9 mouse cellular contexts compared by ENCODE assay signal in the genomic region with DNA sequence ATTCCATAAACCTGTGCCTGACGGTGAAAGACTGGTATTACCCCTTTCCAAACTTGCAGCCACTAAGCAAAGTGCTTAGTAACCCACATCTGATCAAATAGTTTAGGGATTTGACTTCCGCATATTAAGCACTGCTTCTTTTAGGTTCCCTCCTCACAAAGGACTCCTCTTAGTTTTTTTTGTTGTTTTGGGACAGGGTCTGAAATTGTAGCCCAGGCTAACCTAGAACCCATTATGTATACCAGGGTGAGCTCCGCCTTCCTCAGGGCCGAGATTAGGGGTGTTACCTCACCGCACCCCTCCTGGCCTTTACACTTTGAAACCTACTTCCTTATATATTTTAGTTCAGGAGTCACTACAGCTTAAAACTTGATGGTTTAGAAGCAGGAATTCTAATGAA. TPM values are rescaled to one million over a fixed set of nuclear protein-coding genes. Genes with fewer than 3 reads are reported as not detected.
DNase-seq lines count a peak whose midpoint lies in the region; ATAC-seq and TF ChIP-seq lines count a peak whose summit lies in the region.
"Had no signal": no experiment of that assay in that cellular context is flagged by ENCODE, and none has a peak within 500 bp of the region (broad histone marks: within the 10 kb centered on the region; RNA-seq: fewer than 3 reads in every experiment).

No protein-coding gene starts in this region.

- 39% methylated on average over 5 of the region's 5 CpGs for WGBS in heart, embryonic 12.5 days
- 41% methylated on average over 5 of the region's 5 CpGs for WGBS in hindbrain, embryonic 15.5 days
- 39% methylated on average over 5 of the region's 5 CpGs for WGBS in midbrain, embryonic 13.5 days

- no peak for ATAC-seq in heart, embryonic 12.5 days (ENCODE audit: insufficient number of reproducible peaks, low FRiP score)
- no peak for ATAC-seq in G1E (ENCODE audit: extremely low read depth, insufficient number of reproducible peaks, low FRiP score, poor library complexity, severe bottlenecking)
- ATAC-seq in hindbrain, embryonic 15.5 days (ENCODE audit: low FRiP score, low read depth) = no peak
- ATAC-seq in midbrain, embryonic 13.5 days = no peak
- no peak for ATAC-seq in granulocyte monocyte progenitor cell, adult 5-6 weeks (replicated peaks; ENCODE audit: poor library complexity, severe bottlenecking)

- no peaks in the 10 kb centered on the region for H3K27me3 ChIP-seq in heart, embryonic 12.5 days (replicated peaks)
- H3K27me3 ChIP-seq in G1E (ENCODE audit: insufficient read depth, low read length) = no peaks in the 10 kb centered on the region
- no peaks in the 10 kb centered on the region for H3K27me3 ChIP-seq in hindbrain, embryonic 15.5 days
- no peaks in the 10 kb centered on the region for H3K27me3 ChIP-seq in midbrain, embryonic 13.5 days

- peak overlapping the region; percentile 59 for H3K4me3 ChIP-seq in heart, embryonic 12.5 days
- peak overlapping the region; percentile 73; the same call in 1 of the 2 replicates for H3K4me3 ChIP-seq in G1E (ENCODE audit: low read depth, low read length)
- peak overlapping the region; percentile 44 for H3K4me3 ChIP-seq in hindbrain, embryonic 15.5 days
- H3K4me3 ChIP-seq in midbrain, embryonic 13.5 days (replicated peaks) = peak overlapping the region; percentile 45

- H3K9me3 ChIP-seq in heart, embryonic 12.5 days (replicated peaks) = no peaks in the 10 kb centered on the region
- H3K9me3 ChIP-seq in G1E (replicated peaks) = no peaks in the 10 kb centered on the region
- no peaks in the 10 kb centered on the region for H3K9me3 ChIP-seq in hindbrain, embryonic 15.5 days
- H3K9me3 ChIP-seq in midbrain, embryonic 13.5 days = no peaks in the 10 kb centered on the region

- no peak for DNase-seq in heart, adult 18-20 months
- no peak for DNase-seq in G1E (ENCODE audit: low spot score)
- DNase-seq in thymus, postnatal 10 days (ENCODE audit: low spot score in 2 of 2) = no peak
- DNase-seq in c-Kit-positive CD71-positive TER-119-positive erythroid progenitor cells, embryonic 14.5 days (ENCODE audit: low spot score) = no peak
- DNase-seq: left cerebral cortex, postnatal 4 days had no signal

- H3K27ac ChIP-seq in heart, embryonic 12.5 days (ENCODE audit: poor library complexity, severe bottlenecking) = no peak overlapping the region
- no peak overlapping the region for H3K27ac ChIP-seq in hindbrain, embryonic 15.5 days (replicated peaks)
- H3K27ac ChIP-seq in midbrain, embryonic 13.5 days = no peak overlapping the region

- no peak overlapping the region; the same call in 1 of the 2 replicates for H3K9ac ChIP-seq in heart, embryonic 12.5 days
- H3K9ac ChIP-seq in hindbrain, embryonic 15.5 days = 0 out of 2 replicates have a peak overlapping the region, but pooled peaks have one; percentile 45
- peak overlapping the region; percentile 61; the same call in 1 of the 2 replicates for H3K9ac ChIP-seq in midbrain, embryonic 13.5 days (replicated peaks)

- H3K4me1 ChIP-seq in heart, embryonic 12.5 days (replicated peaks) = peaks cover 45% of the 10 kb centered on the region
- peaks cover 85% of the 10 kb centered on the region for H3K4me1 ChIP-seq in G1E (ENCODE audit: insufficient read depth, low read depth, low read length)
- peaks cover 51% of the 10 kb centered on the region for H3K4me1 ChIP-seq in hindbrain, embryonic 15.5 days (replicated peaks)
- H3K4me1 ChIP-seq in midbrain, embryonic 13.5 days (replicated peaks) = peaks cover 61% of the 10 kb centered on the region

- no peak for TF ChIP-seq CTCF in G1E (IDR thresholded peaks at IDR 0.05; ENCODE audit: low read depth, low read length)

- H3K36me3 ChIP-seq in heart, embryonic 12.5 days = no peaks in the 10 kb centered on the region
- H3K36me3 ChIP-seq in G1E (replicated peaks) = peaks cover 9% of the 10 kb centered on the region
- no peaks in the 10 kb centered on the region for H3K36me3 ChIP-seq in hindbrain, embryonic 15.5 days
- no peaks in the 10 kb centered on the region for H3K36me3 ChIP-seq in midbrain, embryonic 13.5 days

- peak overlapping the region; percentile 92 for H3K4me2 ChIP-seq in heart, embryonic 12.5 days
- H3K4me2 ChIP-seq in hindbrain, embryonic 15.5 days = peak overlapping the region; percentile 92
- H3K4me2 ChIP-seq in midbrain, embryonic 13.5 days (replicated peaks) = peak overlapping the region; percentile 89

RNA-seq across cellular contexts. Expression of a gene that starts 5.5 kb away (rescaled TPM):
- polyA plus RNA-seq in heart, embryonic 12.5 days (2016; fragmentation: Nextera tagmentation; extraction: Ambion mirVana) = 20.3 and 21.4 TPM in 2 replicates
- total RNA-seq in heart, adult 18-20 months (2021) = 10 to 100 TPM; 71.7 to 73.3 TPM
- 38.0 and 52.2 TPM in 2 replicates for total RNA-seq in G1E (2014; fragmentation: Nextera tagmentation)
- 39.4 and 45.6 TPM in 2 replicates for total RNA-seq in G1E (2017)
- polyA plus RNA-seq in G1E (2012) = 36.5 and 44.9 TPM in 2 replicates
- 31.7 and 33.1 TPM in 2 replicates for polyA plus RNA-seq in hindbrain, embryonic 15.5 days (2015; fragmentation: Nextera tagmentation; extraction: Ambion mirVana)
- 34.2 and 34.5 TPM in 2 replicates for polyA plus RNA-seq in midbrain, embryonic 13.5 days (2015; fragmentation: Nextera tagmentation; extraction: Ambion mirVana)
- total RNA-seq in granulocyte monocyte progenitor cell, adult 5-6 weeks (2014; fragmentation: Nextera tagmentation) = 72.7 and 75.0 TPM in 2 replicates
- total RNA-seq in granulocyte monocyte progenitor cell, adult 5-6 weeks (2017) = 59.8 and 70.1 TPM in 2 replicates

RNA-seq across cellular contexts. Expression of a gene that starts 14.7 kb away (rescaled TPM):
- polyA plus RNA-seq in heart, embryonic 12.5 days (2016; fragmentation: Nextera tagmentation; extraction: Ambion mirVana) = 6.4 TPM in 2 replicates
- 10 to 100 TPM; 54.2 to 67.6 TPM for total RNA-seq in heart, adult 18-20 months (2021)
- 0.75 and 3.1 TPM in 2 replicates for total RNA-seq in G1E (2014; fragmentation: Nextera tagmentation)
- total RNA-seq in G1E (2017) = 0.93 TPM in 2 replicates
- polyA plus RNA-seq in G1E (2012) = 2.3 TPM in 2 replicates
- 3.9 and 4.3 TPM in 2 replicates for polyA plus RNA-seq in hindbrain, embryonic 15.5 days (2015; fragmentation: Nextera tagmentation; extraction: Ambion mirVana)
- 1.2 and 1.9 TPM in 2 replicates for polyA plus RNA-seq in midbrain, embryonic 13.5 days (2015; fragmentation: Nextera tagmentation; extraction: Ambion mirVana)
- 2.3 and 2.8 TPM in 2 replicates for total RNA-seq in granulocyte monocyte progenitor cell, adult 5-6 weeks (2014; fragmentation: Nextera tagmentation)
- 1.2 TPM in 1 of 2 replicates, not detected in the other for total RNA-seq in granulocyte monocyte progenitor cell, adult 5-6 weeks (2017)

RNA-seq across cellular contexts. Expression of a gene that starts 14.9 kb away (rescaled TPM):
- polyA plus RNA-seq in heart, embryonic 12.5 days (2016; fragmentation: Nextera tagmentation; extraction: Ambion mirVana) = 31.8 and 33.3 TPM in 2 replicates
- total RNA-seq in heart, adult 18-20 months (2021) = 10 to 100 TPM; 17.2 to 19.3 TPM
- total RNA-seq in G1E (2014; fragmentation: Nextera tagmentation) (51.8 and 64.6 TPM in 2 replicates), G1E (2017) (13.9 and 17.8 TPM in 2 replicates)
- 37.4 and 42.7 TPM in 2 replicates for polyA plus RNA-seq in G1E (2012)
- polyA plus RNA-seq in hindbrain, embryonic 15.5 days (2015; fragmentation: Nextera tagmentation; extraction: Ambion mirVana) = 49.4 and 54.2 TPM in 2 replicates
- 52.6 and 57.6 TPM in 2 replicates for polyA plus RNA-seq in midbrain, embryonic 13.5 days (2015; fragmentation: Nextera tagmentation; extraction: Ambion mirVana)
- total RNA-seq in granulocyte monocyte progenitor cell, adult 5-6 weeks (2014; fragmentation: Nextera tagmentation) = 46.1 and 46.7 TPM in 2 replicates
- total RNA-seq in granulocyte monocyte progenitor cell, adult 5-6 weeks (2017) = 13.6 and 31.8 TPM in 2 replicates

RNA-seq across cellular contexts. Expression of a gene that starts 46.8 kb away (rescaled TPM):
- polyA plus RNA-seq in heart, embryonic 12.5 days (2016; fragmentation: Nextera tagmentation; extraction: Ambion mirVana) = 0.51 and 1.0 TPM in 2 replicates
- total RNA-seq in heart, adult 18-20 months (2021) = under 1 TPM; 0.72 to 0.82 TPM
- total RNA-seq in G1E (2014; fragmentation: Nextera tagmentation) (0.34 TPM in 1 of 2 replicates, not detected in the other), G1E (2017) (0.12 and 0.27 TPM in 2 replicates)
- 0.19 and 0.35 TPM in 2 replicates for polyA plus RNA-seq in G1E (2012)
- polyA plus RNA-seq in hindbrain, embryonic 15.5 days (2015; fragmentation: Nextera tagmentation; extraction: Ambion mirVana) = 10.5 and 13.1 TPM in 2 replicates
- polyA plus RNA-seq in midbrain, embryonic 13.5 days (2015; fragmentation: Nextera tagmentation; extraction: Ambion mirVana) = 4.7 and 5.8 TPM in 2 replicates
- 2.0 TPM in 1 of 2 replicates, not detected in the other for total RNA-seq in granulocyte monocyte progenitor cell, adult 5-6 weeks (2014; fragmentation: Nextera tagmentation)
- 0.30 TPM in 1 of 2 replicates, not detected in the other for total RNA-seq in granulocyte monocyte progenitor cell, adult 5-6 weeks (2017)

RNA-seq across cellular contexts. Expression of a gene that starts 49.4 kb away (rescaled TPM):
- 27.0 and 29.8 TPM in 2 replicates for polyA plus RNA-seq in heart, embryonic 12.5 days (2016; fragmentation: Nextera tagmentation; extraction: Ambion mirVana)
- 100 to 1,000 TPM in 1 of 2 experiments, 10 to 100 TPM in 1; 99.7 to 103 TPM for total RNA-seq in heart, adult 18-20 months (2021)
- 58.0 and 68.0 TPM in 2 replicates for total RNA-seq in G1E (2014; fragmentation: Nextera tagmentation)
- total RNA-seq in G1E (2017) = 20.1 and 20.3 TPM in 2 replicates
- polyA plus RNA-seq in G1E (2012) = 32.3 and 33.1 TPM in 2 replicates
- polyA plus RNA-seq in hindbrain, embryonic 15.5 days (2015; fragmentation: Nextera tagmentation; extraction: Ambion mirVana) = 136 and 138 TPM in 2 replicates
- polyA plus RNA-seq in midbrain, embryonic 13.5 days (2015; fragmentation: Nextera tagmentation; extraction: Ambion mirVana) = 99.6 and 106 TPM in 2 replicates
- total RNA-seq in granulocyte monocyte progenitor cell, adult 5-6 weeks (2014; fragmentation: Nextera tagmentation) = 39.3 and 39.5 TPM in 2 replicates
- 23.0 and 24.2 TPM in 2 replicates for total RNA-seq in granulocyte monocyte progenitor cell, adult 5-6 weeks (2017)
